Mouse (Mus musculus) ovary, adult 18-20 months (tissue): Measurements from ENCODE around the gene H1f0.
"Not testable (repeated sequence)": the region's sequence is repeated elsewhere in the genome, so short reads cannot be mapped to it uniquely, and the experiment has no call there.

ENCODE experiments used
- DNase-seq: peaks from one replicate; pipeline ENCODE4 v3.0.0; 2022; ENCODE audit warnings: low spot score, mixed read lengths

Gene H1f0

GRCm38 (mm10) chr15:79005581-79005980, 22.7 kb upstream of the H1f0 start:
- no peak for DNase-seq

GRCm38 (mm10) chr15:79006638-79007037, 21.6 kb upstream of the H1f0 start:
- DNase-seq = no peak

GRCm38 (mm10) chr15:79007059-79007458, 21.2 kb upstream of the H1f0 start:
- DNase-seq = no peak

GRCm38 (mm10) chr15:79007836-79008235, 20.4 kb upstream of the H1f0 start:
- DNase-seq = not testable (repeated sequence)

- no peak for DNase-seq
These were observed 18.5 kb upstream of the H1f0 start for GRCm38 (mm10) chr15:79009734-79010133.

GRCm38 (mm10) chr15:79011550-79011949, 16.7 kb upstream of the H1f0 start:
- DNase-seq = no peak

GRCm38 (mm10) chr15:79013382-79013781, 14.9 kb upstream of the H1f0 start:
- no peak for DNase-seq

GRCm38 (mm10) chr15:79018191-79018590, 10.1 kb upstream of the H1f0 start:
- no peak for DNase-seq

GRCm38 (mm10) chr15:79018886-79019285, 9.4 kb upstream of the H1f0 start:
- no peak for DNase-seq

GRCm38 (mm10) chr15:79022671-79023230, 5.5 kb upstream of the H1f0 start:
- DNase-seq = no peak

- no peak for DNase-seq
These were observed 4.9 kb upstream of the H1f0 start for GRCm38 (mm10) chr15:79023366-79023765.

GRCm38 (mm10) chr15:79025687-79026308, 2.5 kb upstream of the H1f0 start:
- DNase-seq = no peak

GRCm38 (mm10) chr15:79026511-79027290, 1.5 kb upstream of the H1f0 start:
- no peak for DNase-seq

- DNase-seq = no peak
These were observed 702 bp upstream of the H1f0 start for GRCm38 (mm10) chr15:79027291-79028205.

- DNase-seq = no peak
These were observed 704 bp downstream of the H1f0 start for GRCm38 (mm10) chr15:79028823-79029484.

- DNase-seq = no peak
These were observed 1.4 kb downstream of the H1f0 start for GRCm38 (mm10) chr15:79029519-79030241.

GRCm38 (mm10) chr15:79030551-79031435, 2.5 kb downstream of the H1f0 start:
- peak; percentile 89 for DNase-seq

- DNase-seq = not testable (repeated sequence)
These were observed 3.7 kb downstream of the H1f0 start for GRCm38 (mm10) chr15:79031908-79032307.

GRCm38 (mm10) chr15:79037913-79038328, 9.7 kb downstream of the H1f0 start:
- DNase-seq = peak; percentile 40

GRCm38 (mm10) chr15:79038331-79038730, 10.1 kb downstream of the H1f0 start:
- no peak for DNase-seq
